Mouse (Mus musculus): ENCODE measurements at regions not wholly inside any gene's neighbourhood (a gene's known extent, or its start where the extent isn't known, plus 50 kb on each side); places are given as distances from the start of the nearest gene placed in this dataset.

- TF ChIP-seq CTCF (IDR thresholded peaks at IDR 0.05; ENCODE audit: low read depth, low read length), result no peak
- TF ChIP-seq EP300 (IDR thresholded peaks at IDR 0.05; ENCODE audit: insufficient read depth, low read depth, low read length), result no peak
Measured at GRCm38 (mm10) chr2:74930702-74931101, 105.1 kb downstream of the Mtx2 start.
